Mouse (Mus musculus): Measurements from ENCODE around the gene Mfsd11. TPM values are rescaled to one million over a fixed set of nuclear protein-coding genes. Genes with fewer than 3 reads are reported as not detected.
"Not testable (repeated sequence)": the region's sequence is repeated elsewhere in the genome, so short reads cannot be mapped to it uniquely, and the experiment has no call there.

Mfsd11 gene
- polyA plus RNA-seq, 1 experiment from 2014 or later: 18.0 TPM

GRCm38 (mm10) chr11:116818722-116819121 lies 33.5 kb upstream of the Mfsd11 start:
- H3K27ac ChIP-seq (ENCODE audit: low read depth): no peak overlapping the region
- no peak for DNase-seq
- 48% methylated on average over 8 of the region's 8 CpGs for WGBS (ENCODE audit: insufficient replicate concordance)
- no peak overlapping the region for H3K9ac ChIP-seq (replicated peaks)
- ATAC-seq: peak; percentile 78
- H3K4me2 ChIP-seq (ENCODE audit: low read depth, low read length): no peak overlapping the region
- H3K4me1 ChIP-seq (ENCODE audit: insufficient read depth): peaks cover 4% of the 10 kb centered on the region
- H3K9me3 ChIP-seq (ENCODE audit: low read length): no peaks in the 10 kb centered on the region
- no peaks in the 10 kb centered on the region for H3K27me3 ChIP-seq (ENCODE audit: insufficient read depth, low read length)
- no peak overlapping the region for H3K4me3 ChIP-seq (ENCODE audit: low read depth, low read length)
- no peaks in the 10 kb centered on the region for H3K36me3 ChIP-seq (replicated peaks; ENCODE audit: insufficient read depth, low read length)
- TF ChIP-seq CTCF (IDR thresholded peaks at IDR 0.05; ENCODE audit: low read depth) (no peak), EP300 (IDR thresholded peaks at IDR 0.05; ENCODE audit: low read depth) (no peak)

GRCm38 (mm10) chr11:116819932-116820593 lies 32.2 kb upstream of the Mfsd11 start:
- no peaks in the 10 kb centered on the region for H3K9me3 ChIP-seq (ENCODE audit: low read length)
- no peak overlapping the region for H3K9ac ChIP-seq (replicated peaks)
- H3K4me1 ChIP-seq (ENCODE audit: insufficient read depth): no peaks in the 10 kb centered on the region; the same call in 1 of the 2 replicates
- no peak overlapping the region for H3K27ac ChIP-seq (ENCODE audit: low read depth)
- H3K4me2 ChIP-seq (ENCODE audit: low read depth, low read length): no peak overlapping the region
- ATAC-seq (no peak), DNase-seq (no peak)
- H3K36me3 ChIP-seq (replicated peaks; ENCODE audit: insufficient read depth, low read length): no peaks in the 10 kb centered on the region
- H3K27me3 ChIP-seq (ENCODE audit: insufficient read depth, low read length): no peaks in the 10 kb centered on the region
- H3K4me3 ChIP-seq (ENCODE audit: low read depth, low read length): no peak overlapping the region
- TF ChIP-seq CTCF (IDR thresholded peaks at IDR 0.05; ENCODE audit: low read depth): no peak
- TF ChIP-seq EP300 (IDR thresholded peaks at IDR 0.05; ENCODE audit: low read depth): no peak
- 86% methylated on average over 5 of the region's 5 CpGs for WGBS (ENCODE audit: insufficient replicate concordance)

DNA sequence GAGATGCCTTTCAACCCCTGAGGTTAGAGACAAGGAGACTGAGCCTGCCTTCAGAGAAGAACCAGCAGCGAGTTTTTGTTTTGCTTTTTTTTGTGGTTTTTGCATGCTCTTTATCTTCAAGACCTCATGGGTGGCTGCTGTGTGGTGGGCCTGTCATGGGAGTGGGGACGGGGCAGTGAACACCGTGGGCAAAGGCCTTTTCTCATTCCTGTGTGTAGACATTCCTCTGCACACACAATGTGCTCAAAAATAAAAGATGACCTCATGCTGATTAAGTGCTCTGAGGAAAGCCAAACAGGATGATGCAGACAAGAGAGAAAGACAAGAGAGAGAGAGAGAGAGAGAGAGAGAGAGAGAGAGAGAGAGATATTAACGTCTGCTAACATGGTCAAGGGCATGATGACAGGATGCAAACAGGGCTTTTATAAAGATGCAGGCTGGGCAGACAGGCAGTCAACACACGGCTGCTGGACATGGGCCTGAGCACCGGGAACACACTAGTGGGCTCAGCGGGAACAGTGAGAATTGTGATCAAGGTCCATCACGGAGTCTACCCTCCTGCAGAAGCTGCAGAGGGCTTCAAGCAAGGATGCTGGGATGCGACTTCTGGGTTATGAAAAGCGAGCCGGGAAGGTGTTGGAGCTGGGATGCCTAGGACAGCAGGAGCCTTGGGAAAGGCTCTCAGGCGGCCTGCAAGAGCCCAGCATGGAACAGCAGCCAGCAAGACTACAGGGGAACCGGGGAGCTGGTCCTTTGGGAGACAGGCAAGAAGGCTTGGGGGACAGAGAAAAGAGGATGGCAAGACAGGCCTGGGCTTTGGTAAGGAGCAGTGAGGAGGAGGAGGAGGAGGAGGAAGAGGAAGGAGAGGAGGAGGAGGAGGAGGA lies 30.9 kb upstream of the Mfsd11 start:
- no peaks in the 10 kb centered on the region for H3K4me1 ChIP-seq (ENCODE audit: insufficient read depth)
- H3K27me3 ChIP-seq (ENCODE audit: insufficient read depth, low read length): no peaks in the 10 kb centered on the region
- H3K36me3 ChIP-seq (replicated peaks; ENCODE audit: insufficient read depth, low read length): no peaks in the 10 kb centered on the region
- no peaks in the 10 kb centered on the region for H3K9me3 ChIP-seq (ENCODE audit: low read length)
- TF ChIP-seq EP300 (IDR thresholded peaks at IDR 0.05; ENCODE audit: low read depth) (no peak), CTCF (IDR thresholded peaks at IDR 0.05; ENCODE audit: low read depth) (no peak)
- whole genome bisulfite sequencing (ENCODE audit: insufficient replicate concordance): 60% methylated on average over 13 of the region's 13 CpGs
- DNase-seq (no peak), ATAC-seq (no peak)
- H3K4me3 ChIP-seq (ENCODE audit: low read depth, low read length): no peak overlapping the region
- H3K4me2 ChIP-seq (ENCODE audit: low read depth, low read length): no peak overlapping the region
- no peak overlapping the region for H3K27ac ChIP-seq (ENCODE audit: low read depth)
- H3K9ac ChIP-seq (replicated peaks): no peak overlapping the region

- DNase-seq (no peak), ATAC-seq (no peak)
- no peak overlapping the region for H3K27ac ChIP-seq (ENCODE audit: low read depth)
- H3K4me1 ChIP-seq (ENCODE audit: insufficient read depth): no peaks in the 10 kb centered on the region
- TF ChIP-seq EP300 (IDR thresholded peaks at IDR 0.05; ENCODE audit: low read depth): no peak
- TF ChIP-seq CTCF (IDR thresholded peaks at IDR 0.05; ENCODE audit: low read depth): no peak
- H3K27me3 ChIP-seq (ENCODE audit: insufficient read depth, low read length): no peaks in the 10 kb centered on the region
- no peak overlapping the region for H3K4me3 ChIP-seq (ENCODE audit: low read depth, low read length)
- H3K9ac ChIP-seq (replicated peaks): no peak overlapping the region
- 70% methylated on average over 10 of the region's 10 CpGs for WGBS (ENCODE audit: insufficient replicate concordance)
- H3K9me3 ChIP-seq (ENCODE audit: low read length): no peaks in the 10 kb centered on the region
- H3K36me3 ChIP-seq (replicated peaks; ENCODE audit: insufficient read depth, low read length): no peaks in the 10 kb centered on the region
- no peak overlapping the region for H3K4me2 ChIP-seq (ENCODE audit: low read depth, low read length)
Measured at GRCm38 (mm10) chr11:116822215-116822614, 30.0 kb upstream of the Mfsd11 start.

DNA sequence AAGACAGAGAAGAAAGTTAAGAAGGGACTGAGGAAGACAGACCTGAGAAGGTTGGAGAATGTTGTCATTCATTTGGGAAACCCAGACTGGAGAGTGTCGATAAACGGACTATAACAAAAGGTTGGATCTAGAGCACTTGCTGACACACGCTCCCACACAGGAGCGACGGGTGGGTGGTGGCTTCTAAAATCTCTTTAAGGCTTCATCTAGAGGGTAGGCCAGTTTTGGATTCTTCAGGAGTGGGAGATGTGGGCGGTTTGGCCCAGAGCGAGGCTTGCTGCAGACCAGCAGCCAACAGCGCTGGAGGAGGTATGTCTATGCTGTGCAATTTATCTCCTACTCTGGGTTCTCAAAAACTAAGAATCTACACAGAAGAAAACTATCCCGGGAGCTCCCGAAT lies 29.6 kb upstream of the Mfsd11 start:
- H3K27me3 ChIP-seq (ENCODE audit: insufficient read depth, low read length): 0 out of 2 replicates have a peak, but pooled peaks cover 4% of the 10 kb centered on the region
- no peaks in the 10 kb centered on the region for H3K4me1 ChIP-seq (ENCODE audit: insufficient read depth)
- no peaks in the 10 kb centered on the region for H3K36me3 ChIP-seq (replicated peaks; ENCODE audit: insufficient read depth, low read length)
- no peak for TF ChIP-seq CTCF (IDR thresholded peaks at IDR 0.05; ENCODE audit: low read depth)
- no peak for TF ChIP-seq EP300 (IDR thresholded peaks at IDR 0.05; ENCODE audit: low read depth)
- no peak overlapping the region for H3K9ac ChIP-seq (replicated peaks)
- no peak overlapping the region for H3K4me2 ChIP-seq (ENCODE audit: low read depth, low read length)
- no peak overlapping the region for H3K4me3 ChIP-seq (ENCODE audit: low read depth, low read length)
- ATAC-seq (no peak), DNase-seq (no peak)
- H3K27ac ChIP-seq (ENCODE audit: low read depth): no peak overlapping the region
- 93% methylated on average over 10 of the region's 10 CpGs for WGBS (ENCODE audit: insufficient replicate concordance)
- H3K9me3 ChIP-seq (ENCODE audit: low read length): no peaks in the 10 kb centered on the region

DNA sequence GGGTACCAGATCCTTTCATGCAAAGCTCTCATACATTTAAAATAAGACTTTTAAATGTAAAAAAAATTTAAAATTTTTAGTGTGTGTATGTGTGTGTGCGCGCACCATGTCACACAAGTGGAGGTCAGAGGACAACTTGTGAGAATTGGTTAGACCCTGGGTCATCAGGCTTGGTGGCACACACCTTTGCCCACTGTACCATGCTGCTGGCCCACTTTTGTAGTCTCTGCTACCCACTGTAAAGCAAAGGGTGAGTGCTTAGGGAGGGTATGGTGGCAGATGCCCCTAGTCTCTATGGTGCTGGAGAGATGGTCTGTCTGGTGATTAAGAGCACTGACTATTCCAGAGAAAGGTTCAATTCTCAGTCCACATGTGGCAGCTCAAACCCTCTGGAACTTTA lies 29.0 kb upstream of the Mfsd11 start:
- no peak overlapping the region for H3K27ac ChIP-seq (ENCODE audit: low read depth)
- no peak for DNase-seq
- H3K4me3 ChIP-seq (ENCODE audit: low read depth, low read length): no peak overlapping the region
- H3K4me1 ChIP-seq (ENCODE audit: insufficient read depth): peaks cover 3% of the 10 kb centered on the region; the same call in 1 of the 2 replicates
- no peak overlapping the region for H3K9ac ChIP-seq (replicated peaks)
- WGBS (ENCODE audit: insufficient replicate concordance): 95% methylated on average over 2 of the region's 2 CpGs
- no peak overlapping the region for H3K4me2 ChIP-seq (ENCODE audit: low read depth, low read length)
- H3K9me3 ChIP-seq (ENCODE audit: low read length): no peaks in the 10 kb centered on the region
- TF ChIP-seq CTCF (IDR thresholded peaks at IDR 0.05; ENCODE audit: low read depth) (no peak), EP300 (IDR thresholded peaks at IDR 0.05; ENCODE audit: low read depth) (no peak)
- no peaks in the 10 kb centered on the region for H3K36me3 ChIP-seq (replicated peaks; ENCODE audit: insufficient read depth, low read length)
- 0 out of 2 replicates have a peak, but pooled peaks cover 4% of the 10 kb centered on the region for H3K27me3 ChIP-seq (ENCODE audit: insufficient read depth, low read length)
- ATAC-seq: no peak

- 91% methylated on average over 9 of the region's 10 CpGs for WGBS (ENCODE audit: insufficient replicate concordance)
- not testable (repeated sequence) for H3K9ac ChIP-seq (replicated peaks); H3K9me3 ChIP-seq (ENCODE audit: low read length); H3K4me1 ChIP-seq (ENCODE audit: insufficient read depth); H3K4me2 ChIP-seq (ENCODE audit: low read depth, low read length); ATAC-seq; H3K4me3 ChIP-seq (ENCODE audit: low read depth, low read length); H3K36me3 ChIP-seq (replicated peaks; ENCODE audit: insufficient read depth, low read length); DNase-seq; H3K27ac ChIP-seq (ENCODE audit: low read depth); H3K27me3 ChIP-seq (ENCODE audit: insufficient read depth, low read length)
Measured at GRCm38 (mm10) chr11:116823885-116824284, 28.4 kb upstream of the Mfsd11 start.

Measured in liver, postnatal 0 days (tissue).